Mouse (Mus musculus): ENCODE results near the gene Kidins220. TPM values are rescaled to one million over a fixed set of nuclear protein-coding genes. Genes with fewer than 3 reads are reported as not detected.
A peak's percentile ranks its signal among the peaks of the same experiment; 100 is the strongest.

The Kidins220 gene
- total RNA-seq, 1 experiment from 2014 or later: 89.8 TPM

DNA sequence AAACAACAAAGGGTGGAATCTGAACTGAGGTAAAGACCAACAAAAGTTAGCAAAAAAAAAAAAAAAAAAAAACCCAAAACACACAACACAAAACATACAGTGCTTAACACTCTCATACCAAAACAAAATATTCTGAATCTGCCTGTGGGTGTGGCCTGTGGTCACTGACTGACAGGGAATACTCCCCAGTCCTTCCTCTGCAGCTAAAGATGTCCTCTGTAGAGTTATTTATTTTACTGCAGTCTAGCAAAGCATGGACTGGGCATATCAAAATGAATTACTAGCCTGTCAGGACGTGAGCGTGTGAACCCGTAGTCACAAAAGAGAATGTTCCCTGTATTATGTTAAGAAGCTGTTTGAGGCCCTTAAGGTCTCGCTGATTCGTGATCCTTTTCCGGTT lies 87.5 kb downstream of the Kidins220 start:
- no peak for ATAC-seq (ENCODE audit: extremely low read depth, insufficient number of reproducible peaks, low FRiP score, poor library complexity, severe bottlenecking)

GRCm38 (mm10) chr12:25073374-25073773 lies 98.6 kb downstream of the Kidins220 start:
- ATAC-seq (ENCODE audit: extremely low read depth, insufficient number of reproducible peaks, low FRiP score, poor library complexity, severe bottlenecking): no peak

GRCm38 (mm10) chr12:25074344-25074743 lies 99.6 kb downstream of the Kidins220 start:
- no peak for ATAC-seq (ENCODE audit: extremely low read depth, insufficient number of reproducible peaks, low FRiP score, poor library complexity, severe bottlenecking)

GRCm38 (mm10) chr12:25083260-25084178 lies 108.8 kb downstream of the Kidins220 start:
- no peak for ATAC-seq (ENCODE audit: extremely low read depth, insufficient number of reproducible peaks, low FRiP score, poor library complexity, severe bottlenecking)

GRCm38 (mm10) chr12:25086966-25087365 lies 112.2 kb downstream of the Kidins220 start:
- no peak for ATAC-seq (ENCODE audit: extremely low read depth, insufficient number of reproducible peaks, low FRiP score, poor library complexity, severe bottlenecking)

DNA sequence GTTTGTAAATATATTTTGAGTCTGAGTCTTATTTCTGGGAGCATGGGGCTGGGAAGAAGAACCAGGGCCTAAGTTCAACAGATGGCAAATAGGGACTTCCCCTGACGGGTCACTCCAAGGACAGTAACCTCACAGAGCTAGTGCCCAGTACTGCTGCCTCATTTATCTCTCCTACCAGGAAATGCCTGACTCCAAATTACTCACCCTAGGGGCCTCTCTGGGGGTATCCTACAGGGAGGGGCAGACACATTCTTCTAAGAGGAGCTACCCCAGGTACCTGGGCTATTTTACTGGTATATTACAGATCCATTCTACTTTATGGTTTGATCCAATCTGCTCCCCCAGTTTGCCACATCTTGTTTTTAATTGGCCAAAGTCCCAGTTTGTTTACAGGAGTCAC lies 114.7 kb downstream of the Kidins220 start:
- no peak for ATAC-seq (ENCODE audit: extremely low read depth, insufficient number of reproducible peaks, low FRiP score, poor library complexity, severe bottlenecking)

DNA sequence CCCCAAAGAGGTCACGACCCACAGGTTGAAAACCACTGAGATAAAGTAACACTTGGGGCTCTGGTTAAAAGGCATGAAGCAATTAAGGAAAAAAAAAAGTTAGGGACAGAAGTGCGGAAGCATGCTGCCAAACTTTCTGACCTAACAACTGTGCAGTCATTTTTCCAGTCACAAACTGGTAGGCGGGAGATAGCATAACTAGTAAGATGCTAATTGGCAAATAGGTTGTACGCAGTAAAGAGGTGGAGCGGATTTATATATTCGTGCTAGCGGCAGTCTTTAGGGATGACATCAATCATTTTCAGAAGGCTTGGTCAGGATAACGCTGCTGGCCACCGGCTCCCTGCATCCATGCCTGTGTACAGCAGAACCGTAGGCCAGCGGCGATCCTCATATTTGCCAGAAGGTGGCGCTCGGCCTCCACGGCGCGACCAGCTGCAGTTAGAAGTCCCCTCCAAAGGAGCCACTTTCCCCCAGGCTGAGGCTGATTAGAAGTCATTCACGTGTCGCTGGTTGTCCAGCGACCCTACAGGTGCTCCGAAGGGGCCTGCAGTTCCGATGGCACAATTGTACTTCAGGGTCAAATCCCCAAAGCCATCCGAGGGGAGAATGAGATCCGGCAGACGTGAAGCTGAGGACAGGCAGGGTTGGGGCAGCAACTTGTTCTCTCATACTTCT lies 117.4 kb downstream of the Kidins220 start:
- ATAC-seq (ENCODE audit: extremely low read depth, insufficient number of reproducible peaks, low FRiP score, poor library complexity, severe bottlenecking): peak; percentile 55

DNA sequence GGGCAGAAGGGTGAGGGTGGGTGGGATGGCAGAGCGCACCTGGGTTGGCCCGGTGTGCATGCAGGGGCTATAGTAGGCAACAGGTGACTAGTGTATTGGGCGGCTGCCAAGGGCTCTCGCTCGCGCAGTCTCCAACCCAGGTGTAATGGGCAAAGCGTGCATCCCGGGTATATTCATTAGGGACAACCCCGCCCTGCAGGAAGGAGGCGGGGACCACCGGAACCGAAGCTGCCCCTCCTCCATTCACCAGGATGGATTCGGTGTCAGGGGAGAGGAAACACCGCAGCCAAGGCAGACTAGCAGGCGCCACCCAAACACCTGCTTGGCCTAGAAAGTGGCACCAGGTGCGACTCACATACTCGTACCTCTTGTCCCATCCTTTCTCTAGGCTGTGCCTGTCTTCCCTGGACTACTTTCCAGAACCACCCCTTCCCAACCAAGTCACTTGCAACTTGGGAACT lies 118.1 kb downstream of the Kidins220 start:
- no peak for ATAC-seq (ENCODE audit: extremely low read depth, insufficient number of reproducible peaks, low FRiP score, poor library complexity, severe bottlenecking)

DNA sequence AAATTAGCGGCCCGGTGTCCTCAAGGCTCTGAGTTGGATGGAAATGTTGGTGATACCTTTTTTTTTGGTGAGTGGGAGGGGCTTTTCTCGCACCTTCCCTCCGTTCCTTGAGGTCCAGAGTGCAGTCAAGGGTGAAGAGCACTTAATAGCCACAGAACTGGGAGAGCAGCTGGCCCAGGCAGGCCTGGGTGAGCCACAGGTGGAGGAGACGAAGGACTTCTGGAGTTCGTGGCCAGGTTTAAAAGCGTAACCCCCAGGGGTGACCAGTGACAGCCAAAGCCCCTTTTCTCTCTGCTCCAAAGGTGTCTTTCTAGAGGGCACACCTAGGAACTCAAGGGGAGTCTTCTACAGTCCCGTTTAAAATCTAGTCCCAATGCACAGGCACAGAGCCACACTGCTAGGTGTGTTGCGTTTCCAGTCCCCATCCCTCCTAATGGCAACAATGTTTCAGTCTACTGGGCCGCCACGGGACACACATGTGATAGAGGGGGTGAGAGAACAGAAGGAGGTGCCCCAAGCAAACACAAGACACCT lies 118.6 kb downstream of the Kidins220 start:
- ATAC-seq (ENCODE audit: extremely low read depth, insufficient number of reproducible peaks, low FRiP score, poor library complexity, severe bottlenecking): no peak

DNA sequence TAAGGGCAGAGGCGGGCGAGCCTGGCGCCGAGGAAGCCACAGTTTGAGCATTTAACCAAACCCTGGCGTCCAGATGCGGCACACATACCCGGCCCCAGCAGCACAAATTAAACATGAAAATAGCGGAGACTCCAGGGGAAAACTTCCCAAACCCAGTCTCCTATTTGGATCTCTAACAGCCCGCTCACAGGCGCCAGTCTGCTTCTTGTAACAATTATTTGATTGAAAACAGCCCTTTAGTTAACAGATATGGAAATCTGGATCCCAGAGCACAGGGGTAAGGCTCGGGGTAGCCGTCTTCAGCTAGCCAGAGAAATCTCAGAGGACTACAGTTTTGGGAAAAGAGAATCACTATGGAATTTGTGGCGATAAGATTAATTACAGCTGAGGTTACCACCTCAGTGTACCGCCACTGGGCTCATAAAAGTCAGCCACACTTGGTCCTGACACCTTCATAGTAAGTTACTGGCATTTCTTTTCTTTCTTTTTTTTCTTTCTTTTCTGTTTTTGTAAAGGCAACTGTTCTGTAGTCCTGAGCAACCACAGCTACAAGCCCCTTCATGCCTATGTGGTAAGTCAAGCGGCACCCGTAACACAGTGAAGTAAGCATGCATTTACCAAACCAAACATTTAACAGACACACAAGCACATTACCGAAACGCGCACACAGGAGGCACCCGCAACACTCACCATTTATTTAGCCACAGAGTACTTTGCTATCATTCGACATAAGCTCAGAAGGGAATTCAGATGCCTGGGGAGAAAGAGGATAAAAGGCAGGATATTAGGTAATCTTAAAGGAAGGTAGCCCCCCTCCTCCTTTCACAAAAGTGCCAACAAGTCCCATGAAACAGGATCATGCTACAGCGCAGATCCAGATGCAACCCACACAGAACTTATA lies 120.1 kb downstream of the Kidins220 start:
- no peak for ATAC-seq (ENCODE audit: extremely low read depth, insufficient number of reproducible peaks, low FRiP score, poor library complexity, severe bottlenecking)

GRCm38 (mm10) chr12:25095538-25095937 lies 120.8 kb downstream of the Kidins220 start:
- 0 out of 2 replicates have a peak, but pooled peaks have one; percentile 0 for ATAC-seq (ENCODE audit: extremely low read depth, insufficient number of reproducible peaks, low FRiP score, poor library complexity, severe bottlenecking)

GRCm38 (mm10) chr12:25095974-25096639 lies 121.4 kb downstream of the Kidins220 start:
- peak; percentile 91 for ATAC-seq (ENCODE audit: extremely low read depth, insufficient number of reproducible peaks, low FRiP score, poor library complexity, severe bottlenecking)

DNA sequence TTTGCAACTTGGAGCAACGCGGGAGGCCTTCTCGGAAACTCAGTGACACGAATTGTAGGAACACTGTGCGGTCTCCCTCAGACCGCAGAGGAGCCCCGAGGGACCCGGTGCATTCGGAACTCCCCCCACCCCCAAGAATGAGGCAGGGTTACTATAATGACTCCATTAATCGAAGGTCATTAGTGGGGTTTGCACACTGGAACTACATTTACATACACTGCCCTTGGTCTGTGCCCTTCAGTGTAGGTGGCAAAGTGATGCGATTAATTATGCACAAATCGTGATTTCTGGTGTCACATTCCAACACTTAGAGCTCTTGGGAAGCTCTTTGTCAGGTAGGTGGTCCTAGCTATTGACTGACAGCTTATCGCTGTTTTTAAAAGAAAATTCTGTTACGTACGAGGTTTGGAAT lies 121.9 kb downstream of the Kidins220 start:
- no peak for ATAC-seq (ENCODE audit: extremely low read depth, insufficient number of reproducible peaks, low FRiP score, poor library complexity, severe bottlenecking)

GRCm38 (mm10) chr12:25097052-25097209 lies 122.2 kb downstream of the Kidins220 start, which contains the start of gene Id2:
Gene Id2 (minus strand): TSS chr12:25097140.
- ATAC-seq (ENCODE audit: extremely low read depth, insufficient number of reproducible peaks, low FRiP score, poor library complexity, severe bottlenecking): no peak

DNA sequence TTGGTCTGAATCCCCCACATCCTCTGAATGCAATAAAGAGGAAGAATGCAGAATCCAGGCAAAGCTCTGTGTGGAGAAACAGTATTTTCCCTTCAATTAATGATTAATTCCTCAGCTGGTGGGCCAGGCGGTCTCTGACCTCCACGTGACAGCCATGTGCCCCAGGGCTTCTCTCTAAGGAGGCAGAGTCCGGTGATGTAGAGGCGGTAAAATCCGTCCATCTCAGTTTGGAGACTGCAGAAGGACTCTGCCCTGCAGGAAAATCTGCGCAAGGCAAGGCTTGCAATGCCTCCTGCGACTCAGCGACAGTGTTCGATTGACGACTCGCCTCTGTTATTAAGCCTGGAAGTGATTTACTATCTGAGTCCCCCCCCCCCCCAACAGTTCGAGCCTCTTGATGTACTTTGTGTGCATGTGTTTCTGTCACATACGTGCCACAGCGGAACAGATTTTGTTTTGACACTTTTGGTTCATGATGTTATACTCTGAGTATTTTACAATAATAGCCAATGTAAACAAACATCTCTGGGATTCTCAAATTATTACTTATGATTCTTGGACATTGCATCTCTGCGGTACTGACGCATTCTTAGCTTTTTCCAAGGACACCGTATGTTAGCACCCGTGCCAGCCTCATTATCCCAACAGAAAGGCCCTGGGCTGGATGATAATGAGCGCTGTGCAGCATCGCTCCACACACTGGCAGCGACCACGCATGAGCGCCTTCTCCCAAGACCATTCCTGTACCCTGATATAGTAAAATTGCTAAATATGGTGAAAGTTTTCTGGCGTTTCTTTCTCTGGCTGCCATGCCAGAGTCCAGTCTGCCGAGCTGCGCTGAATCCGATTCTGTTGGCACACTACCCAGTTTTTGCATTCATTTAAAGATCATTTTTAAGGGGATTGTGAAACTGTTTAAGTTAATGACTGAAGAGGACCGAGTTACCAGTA lies 122.8 kb downstream of the Kidins220 start:
- no peak for ATAC-seq (ENCODE audit: extremely low read depth, insufficient number of reproducible peaks, low FRiP score, poor library complexity, severe bottlenecking)

DNA sequence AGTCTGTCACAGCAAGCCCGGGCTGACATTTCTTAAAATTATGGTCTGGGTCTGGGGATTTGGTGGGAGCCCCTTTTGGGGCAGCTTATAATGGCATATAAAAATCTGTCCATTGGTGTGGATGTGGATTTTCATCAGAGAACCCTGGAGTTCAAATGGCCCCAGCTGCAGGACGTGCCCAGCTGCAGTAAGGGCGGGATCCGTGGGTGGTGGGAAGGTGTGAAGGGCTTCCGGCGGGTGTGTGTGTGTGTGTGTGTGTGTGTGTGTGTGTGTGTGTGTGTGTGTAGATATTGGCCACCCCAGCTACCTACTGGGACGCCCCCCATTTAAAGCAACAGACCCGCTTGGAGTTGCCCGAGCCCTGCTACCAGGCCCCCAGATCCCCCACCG lies 123.4 kb downstream of the Kidins220 start:
- ATAC-seq (ENCODE audit: extremely low read depth, insufficient number of reproducible peaks, low FRiP score, poor library complexity, severe bottlenecking): no peak

GRCm38 (mm10) chr12:25098561-25099312 lies 124.0 kb downstream of the Kidins220 start:
- peak; percentile 27; the same call in 1 of the 2 replicates for ATAC-seq (ENCODE audit: extremely low read depth, insufficient number of reproducible peaks, low FRiP score, poor library complexity, severe bottlenecking)

Measured in neutrophil, adult 5-6 weeks (primary cell).